Mouse (Mus musculus): ENCODE measurements around the gene Ftsj3. TPM values are rescaled to one million over a fixed set of nuclear protein-coding genes. Genes with fewer than 3 reads are reported as not detected.

Gene Ftsj3
- polyA plus RNA-seq, 1 experiment, result 10.0 TPM

- DNase-seq, result no peak
- Histone ChIP-seq H3K4me1 (ENCODE audit: control insufficient read depth, insufficient read depth, low read length) (peaks cover 40% of the 10 kb centered on the region), H3K4me3 (replicated peaks; ENCODE audit: extremely low read depth, low read depth, low read length) (peak overlapping the region; percentile 85)
- TF ChIP-seq POLR2A (IDR thresholded peaks at IDR 0.05; ENCODE audit: borderline replicate concordance, extremely low read depth, low read depth, low read length) (no peak; the same call in 1 of the 2 replicates), CTCF (IDR thresholded peaks at IDR 0.05; ENCODE audit: insufficient read depth, low read length) (no peak)
- WGBS, result 13% methylated on average over 5 of the region's 5 CpGs
These were observed 15.4 kb upstream of the Ftsj3 start for GRCm38 (mm10) chr11:106271131-106271793.

GRCm38 (mm10) chr11:106269060-106269431 is 13.2 kb upstream of the Ftsj3 start:
- WGBS, result 19% methylated on average over 3 of the region's 3 CpGs
- Histone ChIP-seq H3K4me1 (ENCODE audit: control insufficient read depth, insufficient read depth, low read length) (peaks cover 28% of the 10 kb centered on the region), H3K4me3 (replicated peaks; ENCODE audit: extremely low read depth, low read depth, low read length) (peak overlapping the region; percentile 15)
- TF ChIP-seq POLR2A (IDR thresholded peaks at IDR 0.05; ENCODE audit: borderline replicate concordance, extremely low read depth, low read depth, low read length) (no peak), CTCF (IDR thresholded peaks at IDR 0.05; ENCODE audit: insufficient read depth, low read length) (no peak)
- peak; percentile 30 for DNase-seq

GRCm38 (mm10) chr11:106268326-106269059 is 12.6 kb upstream of the Ftsj3 start:
- TF ChIP-seq POLR2A (IDR thresholded peaks at IDR 0.05; ENCODE audit: borderline replicate concordance, extremely low read depth, low read depth, low read length) (peak; percentile 40; the same call in 1 of the 2 replicates), CTCF (IDR thresholded peaks at IDR 0.05; ENCODE audit: insufficient read depth, low read length) (no peak)
- no peak overlapping the region for H3K4me3 ChIP-seq (replicated peaks; ENCODE audit: extremely low read depth, low read depth, low read length)
- H3K4me1 ChIP-seq (ENCODE audit: control insufficient read depth, insufficient read depth, low read length), result peaks cover 28% of the 10 kb centered on the region
- DNase-seq, result peak; percentile 67
- WGBS, result 38% methylated on average over 8 of the region's 8 CpGs

DNA sequence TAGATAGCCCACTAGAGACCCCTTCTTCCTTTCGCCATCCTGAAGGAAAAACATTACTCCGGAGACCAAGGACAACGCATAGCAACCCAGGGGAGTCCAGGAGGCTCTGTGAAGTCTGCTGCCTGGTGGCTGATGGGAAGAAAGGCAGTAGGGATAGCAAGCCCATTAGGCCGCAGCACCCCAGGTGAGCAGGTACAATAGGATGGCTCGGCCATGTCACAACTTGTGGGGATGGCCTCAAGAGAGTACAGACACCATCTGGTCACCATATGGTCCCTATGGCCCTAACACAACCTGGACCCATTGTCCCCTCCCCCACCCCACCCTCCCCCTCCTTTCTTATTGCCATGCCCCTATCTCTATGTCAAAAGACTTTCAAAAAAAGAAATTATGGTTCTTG is 12.0 kb upstream of the Ftsj3 start:
- peaks cover 28% of the 10 kb centered on the region for H3K4me1 ChIP-seq (ENCODE audit: control insufficient read depth, insufficient read depth, low read length)
- TF ChIP-seq POLR2A (IDR thresholded peaks at IDR 0.05; ENCODE audit: borderline replicate concordance, extremely low read depth, low read depth, low read length), result no peak
- no peak for TF ChIP-seq CTCF (IDR thresholded peaks at IDR 0.05; ENCODE audit: insufficient read depth, low read length)
- H3K4me3 ChIP-seq (replicated peaks; ENCODE audit: extremely low read depth, low read depth, low read length), result no peak overlapping the region
- 69% methylated on average over 5 of the region's 5 CpGs for WGBS
- DNase-seq, result no peak

DNA sequence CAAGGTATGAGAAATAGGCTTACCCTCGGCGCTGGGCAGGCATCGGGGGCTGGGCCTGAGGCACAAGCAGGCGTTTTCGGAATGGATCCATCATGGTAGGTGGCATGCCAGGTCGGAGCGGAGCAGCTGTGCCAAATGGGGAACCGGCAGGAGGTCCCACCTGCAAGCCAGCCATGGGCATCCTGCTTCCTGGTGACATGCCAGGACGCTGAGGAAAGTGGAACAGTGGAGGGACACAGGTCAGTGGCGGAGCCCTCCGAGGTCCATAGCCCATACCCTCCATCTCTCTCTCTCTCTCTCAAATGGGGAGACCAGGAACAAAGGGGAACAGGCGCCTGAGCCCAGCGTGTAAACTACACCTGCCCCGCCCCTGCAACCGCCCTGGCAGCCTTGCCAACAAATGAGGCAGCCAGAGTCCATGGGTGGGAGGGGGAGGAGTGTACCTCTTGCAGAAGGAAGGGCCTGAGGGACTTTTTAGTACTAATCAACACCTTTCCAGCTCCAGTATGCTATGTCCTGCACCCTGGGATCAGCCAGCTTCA is 11.5 kb upstream of the Ftsj3 start:
- WGBS, result 47% methylated on average over 15 of the region's 15 CpGs
- Histone ChIP-seq H3K4me3 (replicated peaks; ENCODE audit: extremely low read depth, low read depth, low read length) (no peak overlapping the region), H3K4me1 (ENCODE audit: control insufficient read depth, insufficient read depth, low read length) (peaks cover 28% of the 10 kb centered on the region)
- TF ChIP-seq CTCF (IDR thresholded peaks at IDR 0.05; ENCODE audit: insufficient read depth, low read length) (no peak), POLR2A (IDR thresholded peaks at IDR 0.05; ENCODE audit: borderline replicate concordance, extremely low read depth, low read depth, low read length) (no peak)
- peak; percentile 51 for DNase-seq

DNA sequence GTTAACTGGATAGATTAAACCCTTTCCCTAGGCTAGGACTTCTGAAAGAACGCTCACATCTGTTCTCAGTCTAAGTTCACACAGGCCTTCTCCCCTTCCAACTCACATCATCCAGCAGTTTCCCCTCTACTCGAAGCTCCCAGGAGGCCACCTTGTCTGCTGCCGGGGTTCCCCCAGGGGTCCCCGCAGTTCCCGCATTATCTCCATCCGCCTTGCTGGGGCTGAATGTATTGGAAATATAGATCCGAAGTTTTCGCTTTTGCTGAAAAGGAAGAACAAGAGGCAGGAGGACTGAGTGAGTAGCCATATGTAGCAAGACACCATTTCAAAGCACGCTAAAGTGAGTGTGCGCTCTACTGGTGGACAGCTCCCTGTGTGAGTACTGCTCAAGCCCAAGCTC is 10.6 kb upstream of the Ftsj3 start:
- WGBS, result 89% methylated on average over 10 of the region's 10 CpGs
- DNase-seq, result no peak
- H3K4me1 ChIP-seq (ENCODE audit: control insufficient read depth, insufficient read depth, low read length), result peaks cover 27% of the 10 kb centered on the region
- no peak overlapping the region for H3K4me3 ChIP-seq (replicated peaks; ENCODE audit: extremely low read depth, low read depth, low read length)
- TF ChIP-seq CTCF (IDR thresholded peaks at IDR 0.05; ENCODE audit: insufficient read depth, low read length), result no peak
- no peak for TF ChIP-seq POLR2A (IDR thresholded peaks at IDR 0.05; ENCODE audit: borderline replicate concordance, extremely low read depth, low read depth, low read length)

DNA sequence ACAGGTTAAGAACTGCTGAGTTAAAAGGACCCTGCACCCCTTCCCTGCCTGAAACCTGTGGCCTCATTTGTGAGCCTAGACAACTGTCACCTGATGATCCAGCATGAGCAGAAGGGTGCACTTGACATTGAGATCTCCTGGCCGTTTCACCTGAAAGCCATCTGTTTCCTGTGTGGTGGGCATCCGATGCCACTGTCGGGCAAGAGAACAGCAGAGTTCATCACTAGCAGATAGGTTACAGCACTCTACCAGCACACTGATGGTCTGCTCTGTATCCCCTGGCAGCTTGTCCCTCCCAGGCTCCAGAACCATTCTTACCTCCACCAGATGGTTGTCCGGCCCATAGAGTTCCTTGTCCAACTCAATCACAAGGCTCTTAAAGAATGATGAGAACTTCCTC is 9.7 kb upstream of the Ftsj3 start:
- H3K4me3 ChIP-seq (replicated peaks; ENCODE audit: extremely low read depth, low read depth, low read length), result no peak overlapping the region
- WGBS, result 69% methylated on average over 4 of the region's 4 CpGs
- TF ChIP-seq POLR2A (IDR thresholded peaks at IDR 0.05; ENCODE audit: borderline replicate concordance, extremely low read depth, low read depth, low read length) (no peak), CTCF (IDR thresholded peaks at IDR 0.05; ENCODE audit: insufficient read depth, low read length) (no peak)
- DNase-seq, result no peak
- peaks cover 23% of the 10 kb centered on the region for H3K4me1 ChIP-seq (ENCODE audit: control insufficient read depth, insufficient read depth, low read length)

DNA sequence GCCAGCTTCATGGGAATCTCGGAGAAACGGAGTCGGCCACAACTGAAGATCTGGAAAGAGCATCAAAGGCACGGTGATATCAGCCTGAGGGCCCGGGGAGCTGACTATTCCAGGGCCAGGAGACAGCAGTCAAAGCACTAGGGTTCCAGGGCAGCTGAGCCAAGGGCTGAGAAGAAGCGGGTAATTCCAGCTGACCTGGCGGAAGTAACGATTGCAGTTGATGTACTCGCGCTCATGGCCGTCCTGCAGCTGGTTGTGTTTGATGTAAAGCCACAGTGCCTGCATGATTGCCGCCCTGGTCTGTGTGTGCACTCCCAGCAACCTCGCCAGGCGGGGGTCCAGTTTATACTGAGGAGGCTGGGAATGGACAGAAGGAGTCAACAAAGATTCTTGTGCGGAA is 9.1 kb upstream of the Ftsj3 start:
- H3K4me3 ChIP-seq (replicated peaks; ENCODE audit: extremely low read depth, low read depth, low read length), result no peak overlapping the region
- no peak for TF ChIP-seq CTCF (IDR thresholded peaks at IDR 0.05; ENCODE audit: insufficient read depth, low read length)
- no peak for DNase-seq
- H3K4me1 ChIP-seq (ENCODE audit: control insufficient read depth, insufficient read depth, low read length), result peaks cover 19% of the 10 kb centered on the region
- whole genome bisulfite sequencing, result 82% methylated on average over 15 of the region's 15 CpGs

DNA sequence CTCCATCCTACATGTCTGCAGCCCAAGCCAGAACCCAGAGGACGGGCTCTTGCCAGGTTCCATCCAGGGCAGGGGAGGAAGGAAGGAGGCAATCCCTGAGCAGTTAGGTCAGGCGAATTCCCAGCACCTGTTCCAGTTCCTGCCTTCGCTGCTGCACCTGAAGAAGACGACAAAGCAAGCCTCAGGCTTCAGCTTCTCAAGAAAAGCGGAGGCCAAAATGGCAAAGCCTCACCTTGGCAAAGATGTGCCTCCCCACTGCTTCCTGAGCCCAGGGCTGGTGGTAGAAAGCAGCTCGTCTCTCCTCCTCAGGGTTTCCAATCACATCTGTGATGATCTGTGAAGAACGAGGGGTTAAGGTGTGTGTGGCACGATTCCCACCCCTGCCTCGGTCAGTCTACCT is 8.1 kb upstream of the Ftsj3 start:
- H3K4me1 ChIP-seq (ENCODE audit: control insufficient read depth, insufficient read depth, low read length), result peaks cover 15% of the 10 kb centered on the region
- TF ChIP-seq POLR2A (IDR thresholded peaks at IDR 0.05; ENCODE audit: borderline replicate concordance, extremely low read depth, low read depth, low read length) (no peak), CTCF (IDR thresholded peaks at IDR 0.05; ENCODE audit: insufficient read depth, low read length) (no peak)
- no peak for DNase-seq

More for the DNA sequence above, 8.1 kb upstream of the Ftsj3 start:
- 80% methylated on average over 9 of the region's 9 CpGs for WGBS
- H3K4me3 ChIP-seq (replicated peaks; ENCODE audit: extremely low read depth, low read depth, low read length), result no peak overlapping the region

All from lung, adult 2 months (tissue).